Mouse (Mus musculus) midbrain, embryonic 10.5 days (tissue): ENCODE results near the gene Txnrd2. TPM values are rescaled to one million over a fixed set of nuclear protein-coding genes. Genes with fewer than 3 reads are reported as not detected.

Source experiments
- DNase-seq: peaks from one replicate; pipeline ENCODE4 v3.0.0-alpha.2; 2017; ENCODE audit warnings: low spot score
- H3K27ac ChIP-seq: fragments of 300-500 bp; sonication (generic); replicated peaks from 2 replicates; pipeline ENCODE4 v1.5.1; 2016; ENCODE audit warnings: mild to moderate bottlenecking
- H3K27me3 ChIP-seq: fragments of 300-500 bp; sonication (generic); 2 replicates; pipeline ENCODE4 v1.6.1; 2016; ENCODE audit warnings: low read depth, mild to moderate bottlenecking; ENCODE audit not compliant: poor library complexity, severe bottlenecking
- H3K36me3 ChIP-seq: fragments of 300-500 bp; sonication (generic); 2 replicates; pipeline ENCODE4 v1.6.1; 2016; ENCODE audit warnings: mild to moderate bottlenecking, moderate library complexity
- H3K4me1 ChIP-seq: fragments of 300-500 bp; sonication (generic); 2 replicates; pipeline ENCODE4 v1.6.1; 2016
- H3K4me3 ChIP-seq: fragments of 300-500 bp; sonication (generic); 2 replicates; pipeline ENCODE4 v1.5.1; 2016; ENCODE audit warnings: mild to moderate bottlenecking, moderate library complexity
- H3K9me3 ChIP-seq: fragments of 300-500 bp; sonication (generic); replicated peaks from 2 replicates; pipeline ENCODE4 v1.6.1; 2016; ENCODE audit warnings: mild to moderate bottlenecking
- WGBS: fragments of 180-500 bp; shearing (Covaris S2); methylation state at CpG from one replicate; pipeline ENCODE4 v1.1.7; 2016; 5-methylcytosine and 5-hydroxymethylcytosine counted together
- polyA plus RNA-seq: library from polyadenylated mRNA; unstranded; fragments of >200 nt; fragmentation: Nextera tagmentation; extraction: Ambion mirVana; gene quantifications from 2 replicates; pipeline ENCODE4 v1.2.1, GENCODE M21; 2016

Gene Txnrd2
- polyA plus RNA-seq, 1 experiment from 2014 or later: 30.7 TPM

DNA sequence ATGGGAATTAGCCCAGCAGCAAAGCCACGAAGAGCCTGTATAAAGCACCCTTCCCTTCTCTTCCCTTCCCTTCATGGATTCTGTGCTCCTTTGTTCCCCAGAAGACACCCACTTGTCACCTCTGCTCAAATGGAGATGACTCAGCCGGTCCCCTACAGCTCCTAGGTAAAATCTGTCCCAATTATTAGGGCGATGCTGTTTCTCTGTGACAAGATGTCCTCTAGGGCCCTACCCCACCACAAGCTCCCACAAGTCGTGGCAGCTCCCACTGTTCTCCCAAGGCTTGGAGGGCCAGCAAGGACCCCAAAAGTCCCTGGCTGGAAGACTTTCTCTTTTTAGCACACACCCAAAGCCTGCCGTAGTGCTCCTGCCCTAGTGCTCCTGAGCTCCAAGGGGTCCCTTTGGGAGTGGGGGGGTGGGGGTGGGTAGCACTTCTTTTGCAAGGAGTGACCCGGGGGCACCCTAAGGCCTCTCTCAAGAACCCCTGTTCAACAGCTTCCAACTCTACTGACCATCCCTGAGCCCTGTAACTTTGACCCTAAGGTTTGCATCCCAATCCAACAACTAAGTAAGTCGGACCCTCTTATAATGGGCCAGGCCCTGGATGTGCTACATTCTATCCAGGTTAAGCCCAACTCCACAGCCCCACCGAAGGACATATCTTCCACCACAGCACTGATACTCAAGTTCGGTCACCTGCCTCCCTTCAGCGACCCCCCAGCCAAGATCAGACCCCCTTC lies 539 bp upstream of the Txnrd2 start:
- no peaks in the 10 kb centered on the region for H3K9me3 ChIP-seq
- no peaks in the 10 kb centered on the region for H3K27me3 ChIP-seq
- peak overlapping the region; percentile 97 for H3K27ac ChIP-seq
- peaks cover 35% of the 10 kb centered on the region for H3K4me1 ChIP-seq
- 31% methylated on average over 10 of the region's 10 CpGs for WGBS
- peak overlapping the region; percentile 98 for H3K4me3 ChIP-seq
- DNase-seq: no peak
- peaks cover 28% of the 10 kb centered on the region for H3K36me3 ChIP-seq

DNA sequence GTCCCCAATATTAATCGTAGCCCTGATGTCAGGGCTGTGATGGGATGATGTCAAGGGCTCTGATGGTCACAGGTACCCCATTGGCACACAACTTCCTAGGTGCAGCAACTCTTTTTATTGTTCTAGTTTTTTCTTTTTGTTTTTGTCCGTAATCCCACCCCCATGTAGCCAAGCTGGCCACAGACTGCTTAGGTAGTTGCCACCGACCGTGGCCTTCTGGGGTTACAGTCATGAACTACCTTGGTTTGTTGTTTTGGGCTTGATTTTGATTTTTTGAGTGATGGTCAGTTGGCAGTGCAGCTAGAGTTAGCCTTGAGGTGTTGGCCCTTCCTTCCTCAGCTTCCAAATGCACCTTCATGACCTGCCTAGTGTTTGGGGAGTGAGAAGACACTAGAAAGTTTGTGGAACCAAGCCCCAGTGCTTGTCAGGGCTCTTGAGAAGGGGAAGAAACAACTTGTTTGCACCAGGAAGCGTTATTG lies 657 bp downstream of the Txnrd2 start, which contains the start of gene Comt:
Comt (minus strand) TSS at position 51 of the 479 bp plus-strand sequence.
- no peak for DNase-seq
- Histone ChIP-seq H3K4me1 (peaks cover 35% of the 10 kb centered on the region), H3K27ac (peak within 1 kb of the TSS; percentile 97), H3K4me3 (peak within 1 kb of the TSS; percentile 98), H3K27me3 (no peaks in the 10 kb centered on the region), H3K36me3 (peaks cover 27% of the 10 kb centered on the region), H3K9me3 (no peaks in the 10 kb centered on the region)
- WGBS: 59% methylated on average over 5 of the region's 5 CpGs

DNA sequence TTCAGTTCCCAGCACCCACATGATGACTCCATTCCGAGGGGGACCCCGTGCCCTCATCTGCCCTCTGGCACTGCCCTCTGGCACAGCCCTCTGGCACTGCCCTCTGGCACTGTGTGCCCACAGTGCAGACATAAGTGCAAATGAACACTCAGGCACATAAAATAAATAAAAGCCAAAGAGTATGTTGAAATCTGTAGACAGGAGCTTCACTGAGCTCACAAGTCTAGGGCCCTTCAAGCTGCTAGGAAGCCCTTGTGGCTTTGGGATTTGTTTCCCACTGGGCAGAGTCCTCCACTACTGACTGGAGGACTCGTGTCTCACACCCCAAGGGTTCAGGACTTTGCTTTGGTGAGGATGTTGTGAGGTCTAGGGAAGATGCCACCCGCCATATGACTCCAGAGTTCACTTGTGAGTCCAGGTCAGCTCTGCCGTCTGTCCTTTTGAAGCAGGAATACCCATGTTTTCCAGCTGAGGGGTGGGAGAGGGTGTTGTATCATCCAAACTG lies 1.9 kb downstream of the Txnrd2 start:
- Histone ChIP-seq H3K9me3 (no peaks in the 10 kb centered on the region), H3K27ac (0 out of 2 replicates have a peak overlapping the region, but pooled peaks have one; percentile 1), H3K4me1 (peaks cover 35% of the 10 kb centered on the region), H3K27me3 (no peaks in the 10 kb centered on the region), H3K36me3 (peaks cover 15% of the 10 kb centered on the region), H3K4me3 (no peak overlapping the region)
- DNase-seq: no peak
- 88% methylated on average over 5 of the region's 5 CpGs for WGBS

DNA sequence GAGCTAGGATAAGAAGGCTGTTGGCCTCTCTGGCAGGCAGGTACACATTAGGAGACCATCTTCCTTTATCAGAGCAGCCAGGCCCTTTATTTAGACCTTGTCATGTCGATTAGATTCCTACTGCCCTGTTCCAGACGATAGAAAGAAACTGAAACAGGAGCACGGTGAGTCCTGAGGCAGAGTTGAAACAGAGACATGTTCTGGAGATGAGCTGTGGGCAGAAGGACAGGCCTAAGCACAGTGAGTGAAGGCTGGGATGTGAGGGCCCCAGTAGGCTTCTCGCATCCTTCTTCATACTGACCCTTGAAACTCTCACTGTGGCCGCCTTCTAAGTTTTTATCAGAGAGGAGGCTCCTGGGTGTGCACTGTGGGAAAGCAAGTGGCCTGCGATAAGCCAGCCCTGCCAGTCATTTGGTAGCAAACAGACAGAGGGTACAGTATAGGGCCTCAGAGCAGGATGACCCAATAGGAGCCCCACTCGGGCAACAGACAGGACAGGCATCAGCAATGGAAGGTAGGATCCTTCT lies 2.4 kb downstream of the Txnrd2 start:
- WGBS: 90% methylated on average over 7 of the region's 7 CpGs
- H3K4me1 ChIP-seq: peaks cover 35% of the 10 kb centered on the region
- 0 out of 2 replicates have a peak overlapping the region, but pooled peaks have one; percentile 1 for H3K27ac ChIP-seq
- no peak overlapping the region for H3K4me3 ChIP-seq
- H3K9me3 ChIP-seq: no peaks in the 10 kb centered on the region
- no peaks in the 10 kb centered on the region for H3K27me3 ChIP-seq
- DNase-seq: no peak
- H3K36me3 ChIP-seq: peaks cover 11% of the 10 kb centered on the region

DNA sequence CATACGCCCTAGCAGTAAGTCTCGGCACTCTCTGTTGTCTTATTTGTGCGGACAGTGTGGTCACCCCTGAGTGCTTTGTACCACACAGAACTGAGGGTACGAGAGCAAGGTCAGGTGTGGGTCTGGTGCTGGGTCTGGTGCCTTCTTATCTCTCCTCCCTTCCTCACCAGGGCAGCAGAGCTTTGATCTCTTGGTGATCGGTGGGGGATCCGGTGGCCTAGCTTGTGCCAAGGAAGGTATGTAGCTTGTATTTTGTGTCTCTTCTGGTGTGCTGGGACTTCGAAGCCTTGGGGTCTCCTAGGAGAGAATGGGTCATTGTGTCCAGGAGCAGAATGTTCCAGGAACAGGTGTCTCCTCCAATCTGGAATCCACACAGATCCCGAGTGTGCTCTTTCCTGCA lies 3.5 kb downstream of the Txnrd2 start:
- H3K36me3 ChIP-seq: peaks cover 11% of the 10 kb centered on the region; the same call in 1 of the 2 replicates
- no peak for DNase-seq
- no peak overlapping the region for H3K4me3 ChIP-seq
- H3K27me3 ChIP-seq: no peaks in the 10 kb centered on the region
- H3K4me1 ChIP-seq: peaks cover 26% of the 10 kb centered on the region
- H3K9me3 ChIP-seq: 0 out of 2 replicates have a peak, but pooled peaks cover under 1% of the 10 kb centered on the region
- 90% methylated on average over 8 of the region's 8 CpGs for WGBS
- H3K27ac ChIP-seq: no peak overlapping the region

DNA sequence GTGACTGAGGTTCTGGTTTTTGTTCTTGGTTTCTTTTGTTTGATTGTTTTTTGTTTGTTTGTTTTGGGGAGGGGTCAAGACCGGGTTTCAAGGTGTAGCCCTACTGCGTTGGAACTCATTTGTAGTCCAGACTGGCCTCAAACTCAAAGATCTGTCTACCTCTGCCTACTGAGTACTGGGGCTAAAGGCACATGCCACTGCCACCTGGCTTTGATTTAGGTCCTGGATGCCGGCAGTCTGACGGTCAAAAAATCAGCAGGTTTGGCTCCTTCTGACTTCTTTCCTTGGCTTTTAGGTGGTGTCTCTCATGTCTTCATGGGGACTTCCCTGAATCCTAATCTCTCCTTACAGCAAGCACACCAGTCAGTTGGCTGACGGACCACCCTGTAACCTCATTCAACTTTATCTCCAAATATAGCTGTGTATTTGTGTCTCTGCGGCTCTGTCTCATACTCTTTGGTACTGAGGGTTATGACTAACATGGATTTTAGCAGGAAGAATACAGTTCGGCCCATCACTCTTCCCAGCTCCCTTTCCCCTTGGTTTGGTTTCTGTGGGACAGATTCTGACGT lies 4.5 kb downstream of the Txnrd2 start:
- Histone ChIP-seq H3K4me3 (no peak overlapping the region), H3K4me1 (peaks cover 18% of the 10 kb centered on the region), H3K9me3 (0 out of 2 replicates have a peak, but pooled peaks cover 4% of the 10 kb centered on the region), H3K36me3 (peaks cover 20% of the 10 kb centered on the region), H3K27me3 (no peaks in the 10 kb centered on the region), H3K27ac (no peak overlapping the region)
- WGBS: 77% methylated on average over 8 of the region's 8 CpGs
- DNase-seq: no peak

DNA sequence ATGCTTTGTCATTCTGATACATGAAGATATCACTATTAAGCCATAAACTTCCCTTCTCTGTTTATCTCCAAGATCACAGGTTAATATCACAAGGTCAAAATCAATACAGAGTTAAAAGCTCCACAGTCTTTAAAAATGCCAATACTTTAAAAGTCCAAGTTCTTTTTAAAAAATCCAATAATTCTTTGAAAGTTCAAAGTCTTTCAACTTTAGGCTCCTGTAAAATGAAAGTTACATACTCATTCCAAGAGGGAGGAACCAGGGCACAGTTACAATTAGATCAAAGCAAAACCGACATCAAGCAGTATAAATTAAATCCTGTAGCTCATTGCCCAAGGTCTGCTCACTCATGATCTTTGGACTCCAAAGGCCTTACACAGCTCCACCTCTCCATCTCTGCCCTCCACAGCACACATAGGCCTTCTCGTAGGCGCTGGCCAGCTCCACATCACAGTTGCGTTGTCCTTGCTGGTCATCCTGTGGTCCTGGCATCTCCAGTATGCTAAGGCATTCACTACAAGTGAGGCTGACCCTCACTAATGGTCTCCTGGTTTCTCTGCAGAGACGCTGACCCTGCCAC lies 7.2 kb downstream of the Txnrd2 start:
- Histone ChIP-seq H3K4me1 (no peaks in the 10 kb centered on the region), H3K27ac (no peak overlapping the region), H3K4me3 (no peak overlapping the region), H3K9me3 (0 out of 2 replicates have a peak, but pooled peaks cover 4% of the 10 kb centered on the region), H3K27me3 (no peaks in the 10 kb centered on the region), H3K36me3 (peaks cover 42% of the 10 kb centered on the region)
- DNase-seq: no peak
- WGBS: 95% methylated on average over 5 of the region's 5 CpGs

DNA sequence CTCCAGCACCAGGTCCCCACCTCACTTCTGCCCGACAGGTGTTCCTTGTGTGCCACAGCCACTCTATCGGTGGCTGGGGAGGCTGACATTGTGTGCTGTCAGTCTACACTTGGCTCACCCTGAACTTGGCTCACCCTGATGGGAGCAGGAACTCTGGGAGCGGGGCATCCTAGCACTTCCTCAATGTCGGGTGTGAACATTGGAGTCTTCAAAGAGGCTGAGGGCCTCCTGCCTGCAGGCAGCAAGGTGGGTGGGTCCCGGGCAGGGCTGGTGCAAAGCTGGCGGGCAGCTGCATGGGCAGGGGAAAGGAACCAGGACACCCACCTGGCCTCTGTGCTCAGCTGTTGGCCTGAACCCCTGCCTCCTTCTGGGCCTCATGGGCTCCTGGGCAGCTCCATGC lies 9.9 kb downstream of the Txnrd2 start:
- 91% methylated on average over 6 of the region's 6 CpGs for WGBS
- no peaks in the 10 kb centered on the region for H3K27me3 ChIP-seq
- H3K36me3 ChIP-seq: peaks cover 48% of the 10 kb centered on the region
- 0 out of 2 replicates have a peak, but pooled peaks cover 4% of the 10 kb centered on the region for H3K9me3 ChIP-seq
- no peaks in the 10 kb centered on the region for H3K4me1 ChIP-seq
- no peak overlapping the region for H3K27ac ChIP-seq
- DNase-seq: no peak
- H3K4me3 ChIP-seq: no peak overlapping the region

DNA sequence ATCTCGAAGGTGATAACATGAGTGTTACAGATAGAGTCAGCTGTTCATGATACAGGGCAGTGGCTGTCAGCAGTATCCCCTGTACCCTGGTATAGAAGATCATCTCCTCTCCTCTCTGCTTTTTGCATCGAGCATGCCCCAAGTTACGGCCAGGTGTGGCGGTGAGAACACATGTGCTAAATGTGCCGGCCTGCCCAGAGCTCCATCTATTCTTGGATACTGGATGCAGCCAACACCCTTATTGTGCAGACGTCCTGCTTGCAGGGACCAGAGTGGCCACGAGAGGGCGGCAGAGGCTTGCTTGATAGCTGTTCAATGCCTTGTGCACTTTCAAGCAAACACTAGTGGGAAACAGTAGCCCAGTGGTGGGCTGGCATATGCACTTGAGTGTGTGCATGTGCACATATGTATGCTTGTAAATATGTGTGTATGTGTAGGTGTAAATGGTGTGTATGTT lies 17.2 kb downstream of the Txnrd2 start:
- peak; percentile 89 for DNase-seq
- no peak overlapping the region for H3K4me3 ChIP-seq
- H3K27ac ChIP-seq: no peak overlapping the region
- WGBS: 30% methylated on average over 8 of the region's 8 CpGs
- no peaks in the 10 kb centered on the region for H3K9me3 ChIP-seq
- peaks cover 32% of the 10 kb centered on the region for H3K36me3 ChIP-seq
- H3K27me3 ChIP-seq: 0 out of 2 replicates have a peak, but pooled peaks cover 3% of the 10 kb centered on the region
- no peaks in the 10 kb centered on the region for H3K4me1 ChIP-seq

DNA sequence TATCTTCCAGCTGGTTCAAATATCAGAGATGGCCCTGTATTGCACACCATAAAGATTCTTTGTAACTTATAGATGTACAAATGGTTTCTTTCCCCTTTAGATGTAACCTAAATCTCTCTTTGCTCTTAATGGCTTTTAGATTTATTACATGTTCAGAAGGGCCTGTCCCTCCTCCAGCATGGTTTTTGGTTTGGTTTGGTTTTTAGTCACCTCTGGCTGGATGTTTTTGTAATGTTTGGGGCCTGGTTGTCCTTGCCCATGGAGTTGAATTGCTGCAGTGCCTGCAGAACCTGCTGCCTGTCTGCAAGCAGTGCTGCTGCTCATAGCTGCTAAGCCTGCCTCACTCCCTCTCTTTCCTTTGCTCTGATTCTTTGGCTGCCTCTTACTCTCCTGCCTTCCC lies 21.1 kb downstream of the Txnrd2 start:
- Histone ChIP-seq H3K4me1 (0 out of 2 replicates have a peak, but pooled peaks cover under 1% of the 10 kb centered on the region), H3K4me3 (no peak overlapping the region), H3K9me3 (no peaks in the 10 kb centered on the region), H3K27me3 (0 out of 2 replicates have a peak, but pooled peaks cover 3% of the 10 kb centered on the region), H3K27ac (no peak overlapping the region), H3K36me3 (peaks cover 23% of the 10 kb centered on the region)
- DNase-seq: no peak

DNA sequence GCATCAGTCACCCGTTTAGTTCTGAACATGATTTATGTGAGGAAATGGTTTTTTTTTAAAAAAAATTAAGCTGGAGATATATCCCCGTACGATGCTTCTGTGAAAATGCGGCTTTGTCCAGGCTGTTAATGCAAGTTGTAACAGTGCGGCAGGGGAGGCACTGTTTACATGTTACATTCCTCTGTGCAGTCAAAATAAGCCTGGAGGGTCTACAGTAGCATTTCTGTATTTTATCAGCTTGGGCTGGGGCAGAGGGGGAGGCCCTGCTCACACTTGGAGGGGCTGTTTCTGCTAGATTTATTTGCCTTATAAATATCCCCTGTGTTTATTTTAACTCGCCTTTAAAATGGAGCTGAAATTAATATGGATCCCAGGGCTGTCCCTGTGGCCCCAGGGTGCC lies 21.9 kb downstream of the Txnrd2 start:
- WGBS: 85% methylated on average over 6 of the region's 6 CpGs
- H3K27ac ChIP-seq: no peak overlapping the region
- DNase-seq: no peak

DNA sequence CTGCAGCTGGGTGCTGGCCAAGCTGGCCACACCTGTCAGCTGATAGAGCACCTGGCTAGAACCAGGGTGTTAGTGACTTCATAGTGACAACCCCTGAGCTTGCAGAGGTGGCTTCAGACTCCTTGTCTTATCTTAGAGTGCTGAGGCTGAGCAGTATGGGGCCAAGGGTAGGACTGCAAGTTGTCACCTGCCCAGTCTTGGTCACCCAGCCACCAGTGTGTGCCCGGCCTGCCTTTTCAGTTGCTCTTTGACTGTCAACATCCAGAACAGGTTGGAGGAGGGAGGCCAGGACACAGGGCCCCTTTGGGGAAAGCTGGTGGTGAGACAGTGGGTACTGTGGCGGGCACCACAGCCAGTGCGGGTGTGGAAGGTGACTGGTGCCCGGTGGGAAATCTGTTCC lies 22.8 kb downstream of the Txnrd2 start:
- Histone ChIP-seq H3K4me3 (no peak overlapping the region), H3K27ac (no peak overlapping the region; the same call in 1 of the 2 replicates), H3K4me1 (peaks cover 13% of the 10 kb centered on the region), H3K36me3 (peaks cover 23% of the 10 kb centered on the region), H3K27me3 (0 out of 2 replicates have a peak, but pooled peaks cover 7% of the 10 kb centered on the region), H3K9me3 (no peaks in the 10 kb centered on the region)
- 95% methylated on average over 4 of the region's 4 CpGs for WGBS
- DNase-seq: no peak

More for the DNA sequence above, 21.9 kb downstream of the Txnrd2 start:
- 0 out of 2 replicates have a peak, but pooled peaks cover 4% of the 10 kb centered on the region for H3K4me1 ChIP-seq
- no peak overlapping the region for H3K4me3 ChIP-seq
- no peaks in the 10 kb centered on the region for H3K9me3 ChIP-seq
- H3K27me3 ChIP-seq: no peaks in the 10 kb centered on the region
- H3K36me3 ChIP-seq: peaks cover 23% of the 10 kb centered on the region
